Mouse (Mus musculus): ENCODE measurements around the gene Tmtc4. TPM values are rescaled to one million over a fixed set of nuclear protein-coding genes. Genes with fewer than 3 reads are reported as not detected.

Tmtc4 gene
- total RNA-seq, 2 experiments from 2014 or later = 29.2 to 44.6 TPM

GRCm38 (mm10) chr14:122977056-122977796 lies 6.6 kb downstream of the Tmtc4 start:
- no peak for DNase-seq (ENCODE audit: low spot score in 2 of 2)

GRCm38 (mm10) chr14:122974854-122975570 lies 8.8 kb downstream of the Tmtc4 start:
- DNase-seq (ENCODE audit: low spot score in 2 of 2) = no peak

- DNase-seq (ENCODE audit: low spot score in 2 of 2) = no peak
Measured at GRCm38 (mm10) chr14:122973091-122973490, 10.7 kb downstream of the Tmtc4 start.

GRCm38 (mm10) chr14:122968049-122968448 lies 15.8 kb downstream of the Tmtc4 start:
- no peak for DNase-seq (ENCODE audit: low spot score in 2 of 2)

- DNase-seq (ENCODE audit: low spot score in 2 of 2) = no peak
Measured at GRCm38 (mm10) chr14:122957941-122958340, 25.9 kb downstream of the Tmtc4 start.

DNA sequence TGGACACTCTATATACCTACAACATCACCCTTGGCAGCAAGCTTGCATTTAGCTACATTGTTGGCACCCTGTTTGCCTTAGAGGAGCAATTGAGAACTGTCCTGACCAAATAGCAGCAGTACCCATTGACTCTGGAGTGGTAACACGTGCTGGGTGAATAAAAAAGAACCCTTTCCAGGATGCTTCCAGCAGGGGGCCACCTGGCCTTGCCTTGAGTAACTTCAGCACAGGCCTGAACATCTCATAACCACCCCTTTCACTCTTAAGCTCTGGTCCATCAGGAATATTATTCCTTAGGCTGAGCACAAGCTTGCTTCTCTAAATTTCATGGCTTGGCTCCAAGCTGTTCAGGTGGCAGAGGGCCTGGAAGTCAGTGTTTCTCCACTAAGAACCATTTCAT lies 30.5 kb downstream of the Tmtc4 start:
- peak in 1 of 2 experiments; percentile 9 for DNase-seq (ENCODE audit: low spot score in 2 of 2)

GRCm38 (mm10) chr14:122952556-122952955 lies 31.3 kb downstream of the Tmtc4 start:
- DNase-seq (ENCODE audit: low spot score in 2 of 2) = no peak

DNA sequence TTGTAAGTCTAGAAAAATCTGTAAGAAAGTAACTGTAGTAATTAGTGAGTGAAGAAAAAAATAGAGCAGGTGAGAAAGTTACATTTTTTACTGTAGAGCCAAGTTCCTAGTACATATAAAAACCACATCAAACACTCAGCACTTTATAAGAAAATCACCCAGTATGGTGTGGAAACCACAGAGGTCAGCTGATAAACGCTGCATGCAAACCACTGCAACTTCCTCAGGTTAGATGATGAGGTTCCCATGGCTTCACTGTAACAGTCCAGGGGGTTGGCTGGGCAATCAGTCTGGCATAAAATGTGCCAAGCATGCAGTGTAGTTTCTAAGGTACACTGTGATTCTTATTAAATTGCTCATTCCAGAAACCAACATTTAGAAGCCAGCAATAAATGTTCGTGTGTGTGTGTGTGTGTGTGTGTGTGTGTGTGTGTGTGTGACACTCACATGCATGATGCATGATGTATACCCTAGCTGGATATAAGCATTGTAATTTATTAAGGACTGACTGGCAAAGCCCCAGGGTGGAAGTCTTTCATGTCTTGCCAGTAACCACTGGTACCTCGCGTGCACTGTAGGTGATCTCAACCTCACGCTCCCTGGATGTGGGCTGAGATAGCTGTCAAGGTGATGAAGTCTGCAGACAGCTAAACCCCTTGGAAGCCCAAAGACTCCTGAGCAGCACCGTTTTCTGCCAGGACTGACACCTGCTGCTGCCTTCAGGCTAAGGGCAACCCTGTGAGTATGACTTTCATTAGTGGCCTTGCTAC lies 32.0 kb downstream of the Tmtc4 start:
- no peak for DNase-seq (ENCODE audit: low spot score in 2 of 2)

DNA sequence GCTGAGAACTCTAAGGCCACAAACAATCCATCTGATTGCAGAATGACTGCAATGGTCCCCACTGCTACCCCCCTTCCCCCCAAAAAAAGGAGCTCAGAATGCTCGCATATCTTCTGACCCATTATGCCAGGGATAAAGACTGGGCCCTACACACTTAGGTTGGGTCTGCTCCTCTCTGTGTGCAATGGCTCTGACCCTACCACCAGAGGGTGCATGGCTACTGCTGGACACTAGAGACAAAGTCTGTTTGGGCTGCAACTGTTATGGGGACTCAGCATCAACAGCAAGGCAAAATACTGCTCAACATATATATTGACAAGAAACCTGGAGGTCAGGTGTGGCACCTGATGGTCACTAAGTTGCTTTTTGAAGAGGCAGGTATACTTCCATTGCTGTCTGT lies 32.9 kb downstream of the Tmtc4 start:
- no peak for DNase-seq (ENCODE audit: low spot score in 2 of 2)

DNA sequence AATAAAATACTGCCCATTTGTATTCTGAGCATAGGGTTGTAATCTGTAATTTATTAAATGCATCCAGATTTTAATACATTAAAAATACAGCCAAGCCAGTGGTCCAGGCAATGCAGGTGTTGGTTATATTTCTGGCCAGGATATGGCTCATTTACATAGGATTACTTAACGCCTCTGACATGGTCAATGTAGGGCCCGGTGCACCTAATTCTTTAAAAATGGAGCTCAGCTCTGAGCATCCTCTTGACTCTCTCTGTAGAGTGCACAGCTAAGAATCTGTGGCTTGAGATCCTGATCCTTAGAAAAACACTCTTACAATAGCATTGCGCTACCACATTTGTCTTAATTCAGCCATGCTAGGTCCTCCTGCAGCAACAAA lies 40.4 kb downstream of the Tmtc4 start:
- no peak for DNase-seq (ENCODE audit: low spot score in 2 of 2)

- no peak for DNase-seq (ENCODE audit: low spot score in 2 of 2)
Measured at GRCm38 (mm10) chr14:122942757-122943474, 40.9 kb downstream of the Tmtc4 start.

GRCm38 (mm10) chr14:122936460-122936859 lies 47.4 kb downstream of the Tmtc4 start:
- DNase-seq (ENCODE audit: low spot score in 2 of 2) = no peak

GRCm38 (mm10) chr14:122920011-122920410 lies 63.8 kb downstream of the Tmtc4 start:
- no peak for DNase-seq (ENCODE audit: low spot score in 2 of 2)

GRCm38 (mm10) chr14:122917676-122918075 lies 66.2 kb downstream of the Tmtc4 start:
- no peak for DNase-seq (ENCODE audit: low spot score in 2 of 2)

DNA sequence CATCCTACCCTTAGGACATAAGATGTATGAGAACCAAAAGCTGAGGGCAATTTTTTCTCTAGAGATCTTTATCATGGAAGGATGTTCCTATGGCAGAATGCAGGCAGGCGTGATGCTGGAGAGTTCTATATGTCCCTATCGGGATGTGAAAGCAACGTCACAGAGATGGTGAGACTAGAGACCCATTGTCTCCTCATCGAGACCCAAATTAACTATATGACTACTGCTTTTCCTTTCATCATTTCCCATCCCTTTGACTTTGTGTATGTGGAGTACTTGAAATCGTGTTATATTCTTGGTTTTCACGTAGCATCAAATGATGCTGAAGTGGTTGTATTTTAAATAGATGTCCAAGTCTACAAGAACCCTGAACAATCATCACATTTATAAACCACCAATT lies 70.2 kb downstream of the Tmtc4 start, which contains the start of gene Ggact:
Gene Ggact (minus strand): TSS at position 101 of the 400 bp plus-strand sequence.
- no peak for DNase-seq (ENCODE audit: low spot score in 2 of 2)

- peak; percentile 29 to 38 for DNase-seq (ENCODE audit: low spot score in 2 of 2)
Measured at GRCm38 (mm10) chr14:122912812-122913498, 70.9 kb downstream of the Tmtc4 start.

- no peak for DNase-seq (ENCODE audit: low spot score in 2 of 2)
Measured at GRCm38 (mm10) chr14:122912137-122912536, 71.7 kb downstream of the Tmtc4 start.

DNA sequence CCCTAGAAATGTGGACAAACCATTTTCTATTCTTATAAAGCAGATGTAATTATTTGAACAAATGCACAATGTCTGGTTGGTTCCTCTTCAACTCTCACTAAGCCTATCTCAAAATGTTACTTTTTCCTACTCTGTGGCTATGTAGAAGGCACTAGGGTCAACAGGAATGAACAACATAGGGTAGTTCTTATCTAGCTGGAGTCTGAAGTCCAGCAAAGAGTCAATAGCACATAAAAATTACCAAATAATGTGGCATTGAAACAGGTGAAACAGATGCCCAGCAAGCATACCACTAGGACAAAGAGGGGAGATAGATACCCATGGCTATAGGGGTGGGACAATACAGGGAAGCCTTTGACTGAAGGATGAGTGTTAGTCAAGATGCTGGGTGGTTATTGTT lies 72.6 kb downstream of the Tmtc4 start:
- no peak for DNase-seq (ENCODE audit: low spot score in 2 of 2)

DNA sequence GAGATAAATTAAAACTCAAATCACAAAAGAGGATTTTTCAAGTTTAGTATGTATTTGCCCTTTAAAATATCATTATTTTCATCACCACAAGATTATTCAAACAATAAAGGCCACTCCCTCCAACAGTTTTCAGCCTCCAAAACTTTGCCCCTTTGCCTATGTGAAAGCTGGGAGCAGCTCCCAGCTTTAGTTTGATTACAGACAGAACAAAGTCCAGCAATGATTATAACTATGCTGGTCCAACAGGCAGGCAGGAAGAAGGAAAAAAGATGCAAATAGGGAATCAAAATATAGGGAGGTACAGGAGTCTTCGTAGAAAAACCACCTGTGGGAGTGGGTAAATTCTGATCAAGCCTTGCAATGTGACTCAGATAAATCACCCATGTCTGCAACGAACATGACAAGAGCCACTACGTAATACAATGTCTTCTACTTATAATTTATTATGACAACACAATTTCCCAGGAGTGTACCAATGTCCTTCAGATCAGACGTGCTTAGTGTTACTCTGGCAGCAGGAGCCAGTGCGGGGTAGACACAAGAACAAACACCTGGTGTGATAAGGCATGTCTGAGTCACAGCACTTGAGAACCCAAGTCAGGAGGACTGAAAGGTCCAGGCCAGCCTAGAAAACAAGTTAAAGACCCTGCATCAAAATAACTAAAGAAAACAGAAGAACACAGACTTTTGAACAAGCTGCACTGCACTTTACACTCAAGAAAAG lies 74.3 kb downstream of the Tmtc4 start:
- DNase-seq (ENCODE audit: low spot score in 2 of 2) = no peak

- no peak for DNase-seq (ENCODE audit: low spot score in 2 of 2)
Measured at GRCm38 (mm10) chr14:122908075-122908474, 75.8 kb downstream of the Tmtc4 start.

Data from adrenal gland, postnatal 4 days (tissue).